Mouse (Mus musculus): ENCODE results near the gene Trim65.
A peak's percentile ranks its signal among the peaks of the same experiment; 100 is the strongest.

DNA sequence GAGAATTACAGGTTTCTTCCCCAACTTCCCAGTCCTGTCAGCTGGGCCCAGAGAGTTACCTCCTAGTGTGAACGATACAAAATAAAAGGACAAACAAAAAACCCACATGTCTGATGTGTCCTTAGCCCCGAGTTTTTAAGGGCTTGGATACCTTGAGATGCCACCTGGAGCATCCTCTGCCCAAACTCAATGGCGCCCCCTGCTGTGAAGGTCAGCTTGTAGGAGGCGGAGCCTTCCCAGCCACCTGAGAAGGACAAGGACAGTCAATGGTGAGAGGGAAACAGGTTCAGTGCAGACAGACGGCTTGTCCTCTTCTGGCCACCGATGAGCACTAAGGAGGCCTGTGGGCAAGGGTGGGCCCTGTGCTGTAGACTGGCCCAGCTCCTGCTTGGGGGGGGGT, 49.8 kb downstream of the Trim65 start:
- TF ChIP-seq CTCF (conservative IDR thresholded peaks at IDR 0.05 in 1 of 2, IDR thresholded peaks at IDR 0.05 in 1 of 2; ENCODE audit: low read depth in 2 of 2, low read length in 2 of 2) (peak; percentile 36 to 76), NELFE (IDR thresholded peaks at IDR 0.05; ENCODE audit: low read depth, low read length) (no peak), JUND (conservative IDR thresholded peaks at IDR 0.05; ENCODE audit: low read depth, low read length) (no peak), ZNF384 (IDR thresholded peaks at IDR 0.05; ENCODE audit: low read depth, low read length) (no peak), POLR2A (IDR thresholded peaks at IDR 0.05; ENCODE audit: low read depth, low read length) (no peak), POLR2AphosphoS2 (IDR thresholded peaks at IDR 0.05; ENCODE audit: low read depth, low read length) (no peak), RAD21 (IDR thresholded peaks at IDR 0.05; ENCODE audit: low read depth, low read length) (peak; percentile 34), NRF1 (IDR thresholded peaks at IDR 0.05; ENCODE audit: low read depth, low read length) (no peak), CHD1 (IDR thresholded peaks at IDR 0.05; ENCODE audit: low read depth, low read length) (no peak), KAT2A (IDR thresholded peaks at IDR 0.05; ENCODE audit: insufficient replicate concordance, low read length) (no peak)
